Mouse (Mus musculus): ENCODE results near the gene Cryl1. TPM values are rescaled to one million over a fixed set of nuclear protein-coding genes. Genes with fewer than 3 reads are reported as not detected.

Gene Cryl1
- polyA plus RNA-seq, 1 experiment from 2014 or later: 61.9 TPM

DNA sequence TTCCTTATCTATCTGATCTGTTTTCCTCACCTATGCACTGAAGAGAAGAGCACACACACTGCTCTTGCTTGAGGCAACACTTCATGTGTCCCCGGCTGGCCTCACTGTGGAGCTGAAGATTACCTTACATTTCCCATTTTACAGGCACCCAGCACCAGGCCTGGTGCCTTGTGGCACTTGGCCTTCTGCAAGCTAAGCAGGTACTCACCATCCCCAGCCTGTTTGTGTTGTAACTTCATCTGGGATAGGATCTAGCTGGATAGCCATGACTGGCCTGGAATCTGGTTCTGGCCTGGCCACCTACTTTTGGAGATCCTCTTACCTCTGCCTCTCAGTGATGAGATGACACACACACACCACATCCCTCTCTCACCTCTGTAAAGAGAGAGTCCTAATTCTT, 79.5 kb downstream of the Cryl1 start:
- Histone ChIP-seq H3K4me3 (ENCODE audit: low read depth, low read length) (no peak overlapping the region), H3K27me3 (replicated peaks; ENCODE audit: control insufficient read depth, insufficient read depth, low read length) (no peaks in the 10 kb centered on the region), H3K9me3 (ENCODE audit: control insufficient read depth, low read length) (no peaks in the 10 kb centered on the region), H3K36me3 (ENCODE audit: control insufficient read depth, insufficient read depth, low read length) (no peaks in the 10 kb centered on the region), H3K9ac (ENCODE audit: low read length) (no peak overlapping the region), H3K4me1 (replicated peaks; ENCODE audit: control insufficient read depth, insufficient read depth, low read length) (no peaks in the 10 kb centered on the region), H3K27ac (ENCODE audit: low read depth) (no peak overlapping the region), H3K4me2 (ENCODE audit: low read length) (no peak overlapping the region)
- 94% methylated on average over 1 of the region's 1 CpGs for WGBS
- no peak for ATAC-seq (replicated peaks; ENCODE audit: low FRiP score, low TSS enrichment, low read depth)
- DNase-seq (ENCODE audit: low spot score): no peak

DNA sequence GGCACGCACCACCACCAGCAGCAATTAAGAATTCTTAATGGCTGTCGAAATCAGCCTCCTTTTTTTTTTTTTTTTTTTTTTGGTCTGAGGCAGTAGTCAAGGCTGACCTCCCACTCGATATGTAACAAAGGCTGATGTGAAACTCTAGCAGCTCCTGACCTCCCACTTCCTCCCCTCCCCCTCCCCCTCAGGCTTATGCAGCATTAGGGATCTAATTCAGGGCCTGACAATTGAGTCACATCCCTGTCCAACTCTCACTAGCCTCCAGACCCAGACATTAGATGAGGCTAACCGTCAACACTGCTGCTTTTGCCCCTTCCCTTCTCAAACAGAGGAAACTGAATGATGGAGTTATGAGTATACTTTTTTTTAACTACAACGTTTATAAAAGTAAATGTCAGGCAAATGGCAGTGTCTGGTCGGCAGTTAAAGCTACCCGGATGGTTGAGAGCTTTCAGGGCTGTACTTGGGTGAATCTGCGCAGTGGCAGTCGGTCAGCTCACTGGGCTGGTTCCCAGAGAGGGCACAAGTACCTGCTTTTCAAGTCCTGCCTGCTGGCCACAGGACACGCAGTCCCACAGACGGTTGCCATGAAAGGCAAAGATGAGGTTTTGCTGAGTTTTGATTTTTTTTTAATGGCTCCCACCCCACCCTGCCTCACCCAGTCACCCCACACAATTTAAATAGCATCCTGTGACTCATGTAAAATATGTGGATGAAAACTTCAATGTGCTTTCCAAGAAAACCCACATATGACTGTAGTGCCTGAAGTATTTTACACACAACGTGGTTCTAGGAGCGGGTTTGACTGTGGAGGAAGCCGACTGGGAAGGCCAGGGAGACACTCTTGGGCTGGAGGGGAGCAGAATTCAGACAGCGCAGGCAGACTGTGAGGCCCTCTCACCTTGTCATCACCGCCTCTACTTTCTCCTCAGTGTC, 81.4 kb downstream of the Cryl1 start:
- 61% methylated on average over 16 of the region's 16 CpGs for WGBS
- Histone ChIP-seq H3K9me3 (ENCODE audit: control insufficient read depth, low read length) (no peaks in the 10 kb centered on the region), H3K36me3 (ENCODE audit: control insufficient read depth, insufficient read depth, low read length) (no peaks in the 10 kb centered on the region), H3K9ac (ENCODE audit: low read length) (no peak overlapping the region), H3K4me2 (ENCODE audit: low read length) (no peak overlapping the region), H3K4me1 (replicated peaks; ENCODE audit: control insufficient read depth, insufficient read depth, low read length) (no peaks in the 10 kb centered on the region), H3K27me3 (replicated peaks; ENCODE audit: control insufficient read depth, insufficient read depth, low read length) (no peaks in the 10 kb centered on the region), H3K4me3 (ENCODE audit: low read depth, low read length) (no peak overlapping the region), H3K27ac (ENCODE audit: low read depth) (no peak overlapping the region)
- no peak for DNase-seq (ENCODE audit: low spot score)
- ATAC-seq (replicated peaks; ENCODE audit: low FRiP score, low TSS enrichment, low read depth): no peak

DNA sequence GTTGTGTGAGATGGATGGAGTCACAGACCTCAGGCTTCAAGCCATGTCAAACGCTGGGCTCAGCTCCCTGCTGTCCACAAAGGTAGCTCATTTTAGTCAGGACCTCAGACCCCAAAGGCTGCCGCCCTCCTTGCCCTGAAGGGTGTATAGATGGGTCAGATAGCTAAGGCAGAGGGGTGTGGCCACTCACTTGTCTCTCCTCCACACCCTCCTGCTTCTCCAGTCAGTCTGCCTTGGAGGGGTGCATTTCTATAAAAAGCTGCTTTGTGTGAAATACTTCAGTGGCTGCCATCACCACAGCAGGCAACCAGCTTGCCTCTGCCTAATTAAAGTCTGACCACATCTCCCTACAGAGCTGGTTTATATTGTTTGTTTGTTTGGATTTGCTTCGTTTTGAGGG, 82.4 kb downstream of the Cryl1 start:
- no peak overlapping the region for H3K27ac ChIP-seq (ENCODE audit: low read depth)
- no peak overlapping the region for H3K4me2 ChIP-seq (ENCODE audit: low read length)
- no peak for DNase-seq (ENCODE audit: low spot score)
- no peak overlapping the region for H3K4me3 ChIP-seq (ENCODE audit: low read depth, low read length)
- 59% methylated on average over 3 of the region's 3 CpGs for WGBS
- no peaks in the 10 kb centered on the region for H3K36me3 ChIP-seq (ENCODE audit: control insufficient read depth, insufficient read depth, low read length)
- H3K27me3 ChIP-seq (replicated peaks; ENCODE audit: control insufficient read depth, insufficient read depth, low read length): no peaks in the 10 kb centered on the region
- H3K9ac ChIP-seq (ENCODE audit: low read length): no peak overlapping the region
- no peak for ATAC-seq (replicated peaks; ENCODE audit: low FRiP score, low TSS enrichment, low read depth)
- no peaks in the 10 kb centered on the region for H3K9me3 ChIP-seq (ENCODE audit: control insufficient read depth, low read length)
- H3K4me1 ChIP-seq (replicated peaks; ENCODE audit: control insufficient read depth, insufficient read depth, low read length): no peaks in the 10 kb centered on the region

- Histone ChIP-seq H3K9ac (ENCODE audit: low read length) (no peak overlapping the region), H3K36me3 (ENCODE audit: control insufficient read depth, insufficient read depth, low read length) (no peaks in the 10 kb centered on the region), H3K4me2 (ENCODE audit: low read length) (no peak overlapping the region), H3K4me3 (ENCODE audit: low read depth, low read length) (no peak overlapping the region), H3K27me3 (replicated peaks; ENCODE audit: control insufficient read depth, insufficient read depth, low read length) (no peaks in the 10 kb centered on the region), H3K4me1 (replicated peaks; ENCODE audit: control insufficient read depth, insufficient read depth, low read length) (no peaks in the 10 kb centered on the region), H3K27ac (ENCODE audit: low read depth) (no peak overlapping the region), H3K9me3 (ENCODE audit: control insufficient read depth, low read length) (no peaks in the 10 kb centered on the region)
- ATAC-seq (replicated peaks; ENCODE audit: low FRiP score, low TSS enrichment, low read depth) (no peak), DNase-seq (ENCODE audit: low spot score) (no peak)
- 78% methylated on average over 7 of the region's 7 CpGs for WGBS
Measured at GRCm38 (mm10) chr14:57315551-57315950, 82.8 kb downstream of the Cryl1 start.

DNA sequence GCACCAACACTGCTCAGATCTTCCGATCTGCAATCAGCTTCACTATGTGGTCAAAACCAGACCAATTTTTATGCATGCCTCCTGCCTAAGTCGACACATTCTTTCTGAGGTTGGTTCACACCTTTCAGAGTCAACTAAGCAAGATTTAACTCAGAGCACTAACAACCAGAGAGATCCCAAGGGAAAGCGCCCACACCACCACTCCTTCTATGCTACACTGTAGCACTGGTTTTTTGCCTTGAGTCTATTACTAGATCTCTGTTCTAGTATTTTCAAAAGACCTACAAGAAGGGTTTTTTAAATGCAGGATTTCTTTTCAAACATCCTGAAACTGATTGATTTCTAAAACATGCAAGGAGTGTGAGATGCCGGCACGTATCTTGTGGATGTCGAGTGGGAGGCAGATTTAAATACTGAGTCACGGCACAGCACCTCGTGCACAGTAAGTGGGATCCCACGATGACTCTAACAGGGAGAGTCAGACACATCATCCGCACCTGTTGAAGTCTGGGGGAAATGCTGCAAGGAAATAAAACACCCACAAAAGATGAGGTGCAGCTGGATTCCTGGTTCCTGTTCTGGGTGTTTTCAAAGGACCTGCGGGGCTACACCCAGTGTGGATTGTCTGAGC, 96.6 kb downstream of the Cryl1 start:
- no peak for ATAC-seq (replicated peaks; ENCODE audit: low FRiP score, low TSS enrichment, low read depth)
- WGBS: 74% methylated on average over 11 of the region's 11 CpGs

GRCm38 (mm10) chr14:57300530-57300929, 97.8 kb downstream of the Cryl1 start:
- 51% methylated on average over 2 of the region's 2 CpGs for WGBS
- Histone ChIP-seq H3K4me2 (ENCODE audit: low read length) (no peak overlapping the region), H3K36me3 (ENCODE audit: control insufficient read depth, insufficient read depth, low read length) (no peaks in the 10 kb centered on the region), H3K9ac (ENCODE audit: low read length) (no peak overlapping the region), H3K9me3 (ENCODE audit: control insufficient read depth, low read length) (no peaks in the 10 kb centered on the region), H3K27ac (ENCODE audit: low read depth) (no peak overlapping the region), H3K27me3 (replicated peaks; ENCODE audit: control insufficient read depth, insufficient read depth, low read length) (no peaks in the 10 kb centered on the region), H3K4me3 (ENCODE audit: low read depth, low read length) (no peak overlapping the region), H3K4me1 (replicated peaks; ENCODE audit: control insufficient read depth, insufficient read depth, low read length) (no peaks in the 10 kb centered on the region)
- ATAC-seq (replicated peaks; ENCODE audit: low FRiP score, low TSS enrichment, low read depth) (no peak), DNase-seq (ENCODE audit: low spot score) (no peak)

More for the DNA sequence above, 96.6 kb downstream of the Cryl1 start:
- no peak overlapping the region for H3K4me3 ChIP-seq (ENCODE audit: low read depth, low read length)
- H3K9me3 ChIP-seq (ENCODE audit: control insufficient read depth, low read length): no peaks in the 10 kb centered on the region
- no peak overlapping the region for H3K27ac ChIP-seq (ENCODE audit: low read depth)
- H3K4me1 ChIP-seq (replicated peaks; ENCODE audit: control insufficient read depth, insufficient read depth, low read length): no peaks in the 10 kb centered on the region
- H3K36me3 ChIP-seq (ENCODE audit: control insufficient read depth, insufficient read depth, low read length): no peaks in the 10 kb centered on the region
- no peak overlapping the region for H3K4me2 ChIP-seq (ENCODE audit: low read length)
- no peaks in the 10 kb centered on the region for H3K27me3 ChIP-seq (replicated peaks; ENCODE audit: control insufficient read depth, insufficient read depth, low read length)
- DNase-seq (ENCODE audit: low spot score): no peak
- H3K9ac ChIP-seq (ENCODE audit: low read length): no peak overlapping the region

GRCm38 (mm10) chr14:57297672-57298071, 100.7 kb downstream of the Cryl1 start:
- H3K36me3 ChIP-seq (ENCODE audit: control insufficient read depth, insufficient read depth, low read length): no peaks in the 10 kb centered on the region
- ATAC-seq (replicated peaks; ENCODE audit: low FRiP score, low TSS enrichment, low read depth): no peak
- no peaks in the 10 kb centered on the region for H3K27me3 ChIP-seq (replicated peaks; ENCODE audit: control insufficient read depth, insufficient read depth, low read length)
- no peak overlapping the region for H3K4me3 ChIP-seq (ENCODE audit: low read depth, low read length)
- no peak overlapping the region for H3K27ac ChIP-seq (ENCODE audit: low read depth)
- H3K9ac ChIP-seq (ENCODE audit: low read length): no peak overlapping the region
- H3K9me3 ChIP-seq (ENCODE audit: control insufficient read depth, low read length): no peaks in the 10 kb centered on the region
- no peak for DNase-seq (ENCODE audit: low spot score)
- WGBS: 32% methylated on average over 5 of the region's 5 CpGs
- no peak overlapping the region for H3K4me2 ChIP-seq (ENCODE audit: low read length)
- no peaks in the 10 kb centered on the region for H3K4me1 ChIP-seq (replicated peaks; ENCODE audit: control insufficient read depth, insufficient read depth, low read length)

DNA sequence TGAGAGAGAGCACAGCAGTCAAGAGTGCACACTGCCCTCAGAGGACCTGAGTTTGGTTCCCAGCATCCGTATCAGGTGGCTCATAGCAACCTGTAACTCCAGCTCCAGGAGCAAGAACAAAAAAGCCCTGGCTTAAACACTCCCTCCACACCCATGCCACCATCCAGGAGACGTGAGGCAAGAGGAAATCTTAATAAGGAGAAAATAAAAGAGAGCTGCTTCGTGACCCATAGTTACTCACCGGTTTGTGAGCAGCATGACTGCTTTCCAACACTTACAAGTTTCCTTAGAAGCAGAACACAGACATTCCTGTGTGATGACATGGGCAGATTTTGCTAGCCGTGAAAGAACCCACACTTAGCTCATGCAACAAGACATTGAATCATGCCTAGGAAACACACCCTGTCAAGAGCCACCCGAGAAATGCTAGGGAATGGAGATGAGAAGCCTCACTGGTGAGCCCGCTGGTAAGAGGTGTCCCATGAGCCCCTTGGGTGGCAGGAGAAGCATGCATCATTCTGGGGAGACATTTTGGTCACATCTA, 106.9 kb downstream of the Cryl1 start:
- H3K9ac ChIP-seq (ENCODE audit: low read length): no peak overlapping the region
- H3K4me1 ChIP-seq (replicated peaks; ENCODE audit: control insufficient read depth, insufficient read depth, low read length): no peaks in the 10 kb centered on the region
- ATAC-seq (replicated peaks; ENCODE audit: low FRiP score, low TSS enrichment, low read depth) (no peak), DNase-seq (ENCODE audit: low spot score) (no peak)
- H3K27ac ChIP-seq (ENCODE audit: low read depth): no peak overlapping the region
- no peak overlapping the region for H3K4me2 ChIP-seq (ENCODE audit: low read length)
- H3K4me3 ChIP-seq (ENCODE audit: low read depth, low read length): no peak overlapping the region
- no peaks in the 10 kb centered on the region for H3K27me3 ChIP-seq (replicated peaks; ENCODE audit: control insufficient read depth, insufficient read depth, low read length)
- H3K36me3 ChIP-seq (ENCODE audit: control insufficient read depth, insufficient read depth, low read length): no peaks in the 10 kb centered on the region
- WGBS: 73% methylated on average over 7 of the region's 7 CpGs
- H3K9me3 ChIP-seq (ENCODE audit: control insufficient read depth, low read length): no peaks in the 10 kb centered on the region

All from intestine, embryonic 14.5 days (tissue).